Mouse (Mus musculus) megakaryocyte-erythroid progenitor cell, adult 5 weeks (primary cell): ENCODE results near the gene Ceacam19. TPM values are rescaled to one million over a fixed set of nuclear protein-coding genes. Genes with fewer than 3 reads are reported as not detected.

ENCODE experiments used
- polyA plus RNA-seq: library from polyadenylated mRNA; stranded (reverse); fragments of >175 nt; gene quantifications from 2 replicates; pipeline ENCODE4 v1.2.3, GENCODE M21; 2012

Ceacam19 gene
- polyA plus RNA-seq: not detected in 2 replicates

DNA sequence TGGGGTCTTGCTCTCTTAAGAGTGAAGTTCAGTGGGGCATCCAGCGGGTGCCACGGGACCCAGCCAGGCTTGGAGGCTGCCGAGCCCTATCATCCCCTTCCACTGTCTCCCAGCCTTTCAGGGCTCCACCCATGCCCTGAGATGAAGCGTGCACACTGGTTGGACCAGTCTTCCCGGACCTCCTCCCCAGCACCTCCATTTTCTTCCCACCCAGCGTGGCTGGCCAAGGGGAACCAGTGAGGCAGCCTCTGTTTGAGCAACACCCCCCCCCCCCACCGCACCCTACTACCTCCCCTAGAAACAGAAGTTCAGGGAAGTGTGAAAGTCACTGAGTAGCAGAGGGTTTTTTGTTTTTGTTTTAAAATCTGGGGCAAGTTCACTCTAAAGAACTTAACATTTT lies at the start of gene Ceacam19:
Ceacam19 (minus strand) TSS at position 117 of the 400 bp plus-strand sequence.

DNA sequence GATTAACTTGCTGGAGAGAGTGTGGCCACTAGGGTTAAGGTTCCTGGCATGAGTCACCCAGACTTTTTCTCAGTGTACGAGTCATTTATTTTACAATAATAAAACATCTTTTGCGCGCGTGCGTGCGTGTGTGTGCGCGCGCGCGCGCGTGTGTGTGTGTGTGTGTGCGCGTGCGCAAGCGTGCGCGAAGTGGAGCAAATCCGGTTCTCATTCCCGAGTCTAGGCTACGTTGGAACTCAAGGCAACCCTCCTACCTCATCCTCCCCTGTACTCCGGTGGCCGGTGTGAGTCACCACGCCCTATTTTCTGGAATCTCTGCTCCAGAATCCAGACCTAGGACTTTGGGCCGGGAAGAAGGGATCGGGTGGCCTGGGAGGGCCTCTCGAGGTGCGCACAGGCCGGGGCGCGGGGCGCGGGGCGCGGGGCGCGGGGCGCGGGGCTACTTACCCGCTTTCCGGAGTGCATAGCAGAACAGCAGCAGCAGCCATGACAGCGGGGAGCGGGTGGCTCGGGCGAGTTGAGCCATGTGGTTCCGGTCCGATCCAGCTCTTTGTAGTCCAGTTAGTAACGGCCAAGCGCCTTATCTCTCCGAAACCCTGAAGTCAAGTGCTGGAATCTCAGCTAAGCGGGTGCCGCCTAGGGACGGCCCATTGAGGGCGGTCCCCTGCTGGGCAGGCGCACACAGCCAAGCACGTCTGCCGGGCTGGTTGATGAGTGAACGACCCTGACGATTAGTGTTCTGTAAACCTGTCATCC lies 32.9 kb upstream of the Ceacam19 start, which contains the start of gene Pvr:
Pvr (minus strand) TSS at position 655 of the 756 bp plus-strand sequence.

DNA sequence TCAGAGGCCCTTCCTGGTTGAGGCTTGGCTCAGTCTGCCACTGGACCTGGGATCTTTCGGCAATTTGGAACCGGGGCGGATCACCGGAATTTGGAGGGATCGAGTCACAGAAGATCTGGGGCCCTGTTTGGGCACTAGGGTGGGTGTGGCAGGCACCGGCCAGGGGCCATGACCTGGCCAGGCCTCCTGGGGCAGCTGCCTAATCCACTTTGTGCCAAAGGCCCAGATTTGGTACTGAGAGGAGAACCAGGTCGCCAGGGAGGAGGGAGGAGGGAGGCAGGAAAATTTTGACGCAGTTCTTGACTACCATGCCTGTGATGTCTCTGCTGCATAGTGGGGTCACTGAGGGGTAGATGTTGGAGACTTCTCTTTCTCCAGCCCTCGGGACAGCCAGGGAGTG lies 26.6 kb downstream of the Ceacam19 start, which contains the start of gene Ceacam16:
Ceacam16 (minus strand) TSS at position 101 of the 400 bp plus-strand sequence.

DNA sequence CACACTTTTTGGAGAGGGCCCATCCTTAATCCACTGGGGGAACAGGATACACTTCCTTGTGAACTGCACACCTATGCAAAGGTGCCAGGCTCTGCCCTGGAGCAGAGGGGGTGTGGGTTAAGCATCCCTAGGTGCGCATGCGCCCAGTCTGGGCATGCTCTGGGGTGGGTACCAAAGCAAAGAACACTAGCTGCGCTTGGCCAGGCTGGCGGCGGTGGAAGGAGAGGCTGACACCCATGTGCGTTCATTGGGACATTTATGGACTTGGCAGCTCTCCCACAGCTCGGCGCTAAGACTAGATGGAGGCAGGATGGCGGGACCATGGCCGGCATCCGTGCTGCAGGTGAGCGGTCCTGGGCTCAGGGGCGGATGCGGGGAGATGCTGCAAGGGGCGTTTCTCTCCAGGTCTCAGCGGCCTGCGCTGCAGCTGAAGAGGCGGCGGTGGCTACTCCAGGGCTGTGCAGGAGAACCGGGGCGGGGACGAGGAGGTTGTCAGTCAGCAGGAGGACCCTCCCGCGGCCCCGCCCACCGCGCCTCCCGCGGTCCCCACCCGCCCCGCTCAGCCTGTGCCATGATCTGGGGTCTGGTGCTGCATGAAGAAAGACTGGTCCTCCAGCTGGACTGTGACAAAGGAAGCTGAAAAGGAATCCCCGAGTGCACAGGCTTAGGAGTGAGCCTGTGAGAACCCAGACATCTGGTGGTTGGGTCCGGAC lies 35.8 kb downstream of the Ceacam19 start, which contains the start of gene Gm19345:
Gm19345 (plus strand) TSS at position 146 of the 713 bp plus-strand sequence.

Other genes with a start within 250 kb of the Ceacam19 start
- 108 and 122 TPM in 2 replicates for gene Clptm1, start 222.9 kb downstream of the Ceacam19 start, polyA plus RNA-seq
- gene Apoc2, start 210.0 kb downstream of the Ceacam19 start, polyA plus RNA-seq: 1.3 and 1.8 TPM in 2 replicates
- gene Gm44805, start 206.5 kb downstream of the Ceacam19 start, polyA plus RNA-seq: not detected in 2 replicates
- not detected in 2 replicates for gene Apoc4, start 206.5 kb downstream of the Ceacam19 start, polyA plus RNA-seq
- 3.4 and 3.7 TPM in 2 replicates for gene Apoc1, start 195.3 kb downstream of the Ceacam19 start, polyA plus RNA-seq
- 667 and 1,153 TPM in 2 replicates for gene Apoe, start 188.8 kb downstream of the Ceacam19 start, polyA plus RNA-seq
- gene Tomm40, start 172.5 kb downstream of the Ceacam19 start, polyA plus RNA-seq: 221 and 229 TPM in 2 replicates
- gene Nectin2, start 137.5 kb downstream of the Ceacam19 start, polyA plus RNA-seq: 3.4 and 5.9 TPM in 2 replicates
- 0.26 and 0.36 TPM in 2 replicates for gene Bcam, start 116.9 kb downstream of the Ceacam19 start, polyA plus RNA-seq
- not detected in 2 replicates for gene Cblc, start 91.2 kb downstream of the Ceacam19 start, polyA plus RNA-seq
- gene Bcl3, start 65.2 kb downstream of the Ceacam19 start, polyA plus RNA-seq: 61.6 and 97.1 TPM in 2 replicates
- gene Gm19345, start 36.0 kb downstream of the Ceacam19 start, polyA plus RNA-seq: not detected in 2 replicates
- 0.83 and 1.3 TPM in 2 replicates for gene Ceacam16, start 26.7 kb downstream of the Ceacam19 start, polyA plus RNA-seq
- gene Pvr, start 33.2 kb upstream of the Ceacam19 start, polyA plus RNA-seq: 1.8 and 1.9 TPM in 2 replicates
- 0.04 TPM in 1 of 2 replicates, not detected in the other for gene Igsf23, start 62.8 kb upstream of the Ceacam19 start, polyA plus RNA-seq
- not detected in 2 replicates for gene Ceacam20, start 77.4 kb upstream of the Ceacam19 start, polyA plus RNA-seq
- not detected in 2 replicates for gene Nlrp9b, start 103.5 kb upstream of the Ceacam19 start, polyA plus RNA-seq
- gene Vmn1r91, start 211.7 kb upstream of the Ceacam19 start, polyA plus RNA-seq: not detected in 2 replicates
- not detected in 2 replicates for gene Gm16442, start 234.6 kb upstream of the Ceacam19 start, polyA plus RNA-seq